Mouse (Mus musculus): ENCODE data around the gene Fbn1. TPM values are rescaled to one million over a fixed set of nuclear protein-coding genes. Genes with fewer than 3 reads are reported as not detected.

Gene Fbn1
- total and polyA plus RNA-seq, 3 experiments = 0.04 to 0.17 (median 0.09) TPM

DNA sequence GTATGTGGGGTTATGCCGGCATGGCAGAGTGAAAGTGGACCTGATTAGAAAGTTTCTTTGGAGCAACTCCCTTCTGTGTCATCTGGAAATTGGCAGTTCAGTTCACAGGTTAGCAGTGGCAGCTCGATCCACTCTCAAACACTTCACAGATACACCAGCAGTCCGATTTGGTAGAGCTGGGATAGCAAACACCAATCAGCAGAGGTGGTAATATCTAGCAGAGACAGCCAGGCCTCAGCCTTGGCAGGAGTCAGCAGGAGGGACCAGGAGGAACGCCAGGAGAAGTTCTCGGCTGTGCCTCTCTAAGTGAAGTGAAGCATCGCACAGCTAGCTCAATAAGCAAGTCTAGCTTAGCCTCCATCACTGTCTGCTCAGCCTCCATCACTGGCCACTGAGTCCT, 74.3 kb downstream of the Fbn1 start:
- no peak overlapping the region for H3K4me2 ChIP-seq (ENCODE audit: insufficient read depth, low read depth, poor library complexity, severe bottlenecking)

GRCm38 (mm10) chr2:125431491-125431890, 76.3 kb downstream of the Fbn1 start:
- no peaks in the 10 kb centered on the region for H3K9me3 ChIP-seq (replicated peaks; ENCODE audit: low read length)
- TF ChIP-seq MAFK (IDR thresholded peaks at IDR 0.05; ENCODE audit: insufficient replicate concordance, low read length) (no peak), CHD2 (IDR thresholded peaks at IDR 0.05; ENCODE audit: low read length) (no peak), MAX (IDR thresholded peaks at IDR 0.05; ENCODE audit: low read length) (no peak), MEF2A (IDR thresholded peaks at IDR 0.05; ENCODE audit: borderline replicate concordance, low read depth, low read length) (no peak)
- dilution Hi-C loops (cut with MboI; ENCODE audit: extremely low pct_ligation_motif_present, extremely low pct_unique_long_range_greater_than_20kb, low sequenced_read_pairs) (no loop called here), in situ Hi-C loops (cut with MboI; ENCODE audit: low pct_ligation_motif_present, low pct_unique_long_range_greater_than_20kb, low sequenced_read_pairs) (no loop called here)
- no peak overlapping the region for H3K4me3 ChIP-seq (replicated peaks in 1 of 3; ENCODE audit: low read depth in 2 of 3, low read length in 2 of 3, poor library complexity in 1 of 3)
- H3K4me1 ChIP-seq (ENCODE audit: control insufficient read depth in 1 of 2, insufficient read depth in 2 of 2) = peaks cover 0 to 5% of the 10 kb centered on the region in 2 experiments; a peak in 1 of 4 replicates
- H3K79me2 ChIP-seq (replicated peaks; ENCODE audit: control insufficient read depth, extremely low read depth, insufficient read depth, poor library complexity, severe bottlenecking) = no peaks in the 10 kb centered on the region
- H3K27me3 ChIP-seq (replicated peaks) = peaks cover 1% of the 10 kb centered on the region
- no peaks in the 10 kb centered on the region for H3K36me3 ChIP-seq (replicated peaks in 1 of 2; ENCODE audit: control insufficient read depth in 1 of 2, insufficient read depth in 1 of 2, low read length in 1 of 2)
- H3K27ac ChIP-seq (ENCODE audit: insufficient read depth, low read depth) = no peak overlapping the region
- H3K9ac ChIP-seq (ENCODE audit: insufficient read depth, low read depth) = no peak overlapping the region
- no peak overlapping the region for H3K4me2 ChIP-seq (ENCODE audit: insufficient read depth, low read depth, poor library complexity, severe bottlenecking)
- DNase-seq (ENCODE audit: extremely low read depth) = no peak

More for the DNA sequence above, 74.3 kb downstream of the Fbn1 start:
- in situ Hi-C loops (cut with MboI; ENCODE audit: low pct_ligation_motif_present, low pct_unique_long_range_greater_than_20kb, low sequenced_read_pairs) (no loop called here), dilution Hi-C loops (cut with MboI; ENCODE audit: extremely low pct_ligation_motif_present, extremely low pct_unique_long_range_greater_than_20kb, low sequenced_read_pairs) (no loop called here)
- Histone ChIP-seq H3K4me1 (ENCODE audit: control insufficient read depth in 1 of 2, insufficient read depth in 2 of 2) (peaks cover 0 to 5% of the 10 kb centered on the region in 2 experiments; a peak in 1 of 4 replicates), H3K79me2 (replicated peaks; ENCODE audit: control insufficient read depth, extremely low read depth, insufficient read depth, poor library complexity, severe bottlenecking) (no peaks in the 10 kb centered on the region), H3K9ac (ENCODE audit: insufficient read depth, low read depth) (no peak overlapping the region), H3K36me3 (replicated peaks in 1 of 2; ENCODE audit: control insufficient read depth in 1 of 2, insufficient read depth in 1 of 2, low read length in 1 of 2) (no peaks in the 10 kb centered on the region), H3K27me3 (replicated peaks) (peaks cover 1% of the 10 kb centered on the region), H3K27ac (ENCODE audit: insufficient read depth, low read depth) (no peak overlapping the region), H3K9me3 (replicated peaks; ENCODE audit: low read length) (no peaks in the 10 kb centered on the region), H3K4me3 (replicated peaks in 1 of 3; ENCODE audit: low read depth in 2 of 3, low read length in 2 of 3, poor library complexity in 1 of 3) (no peak overlapping the region)
- no peak for DNase-seq (ENCODE audit: extremely low read depth)
- TF ChIP-seq CTCF (conservative IDR thresholded peaks at IDR 0.05 in 1 of 2, IDR thresholded peaks at IDR 0.05 in 1 of 2; ENCODE audit: low read depth in 2 of 2, low read length in 2 of 2) (no peak), TBP (conservative IDR thresholded peaks at IDR 0.05; ENCODE audit: low read depth, low read length) (no peak), TCF12 (IDR thresholded peaks at IDR 0.05; ENCODE audit: low read depth, low read length) (no peak), HCFC1 (IDR thresholded peaks at IDR 0.05; ENCODE audit: low read depth, low read length) (no peak), EP300 (IDR thresholded peaks at IDR 0.05; ENCODE audit: low read length) (no peak), JUND (conservative IDR thresholded peaks at IDR 0.05; ENCODE audit: low read depth, low read length) (no peak)

GRCm38 (mm10) chr2:125428811-125429438, 78.9 kb downstream of the Fbn1 start:
- in situ Hi-C loops (cut with MboI; ENCODE audit: low pct_ligation_motif_present, low pct_unique_long_range_greater_than_20kb, low sequenced_read_pairs) (no loop called here), dilution Hi-C loops (cut with MboI; ENCODE audit: extremely low pct_ligation_motif_present, extremely low pct_unique_long_range_greater_than_20kb, low sequenced_read_pairs) (no loop called here)
- H3K9me3 ChIP-seq (replicated peaks; ENCODE audit: low read length) = no peaks in the 10 kb centered on the region
- H3K4me1 ChIP-seq (ENCODE audit: control insufficient read depth in 1 of 2, insufficient read depth in 2 of 2) = no peaks in the 10 kb centered on the region
- no peak overlapping the region for H3K27ac ChIP-seq (ENCODE audit: insufficient read depth, low read depth)
- no peak overlapping the region for H3K4me2 ChIP-seq (ENCODE audit: insufficient read depth, low read depth, poor library complexity, severe bottlenecking)
- H3K79me2 ChIP-seq (replicated peaks; ENCODE audit: control insufficient read depth, extremely low read depth, insufficient read depth, poor library complexity, severe bottlenecking) = no peaks in the 10 kb centered on the region
- no peak overlapping the region for H3K9ac ChIP-seq (ENCODE audit: insufficient read depth, low read depth)
- H3K27me3 ChIP-seq (replicated peaks) = peaks cover 1% of the 10 kb centered on the region
- DNase-seq (ENCODE audit: extremely low read depth) = no peak
- TF ChIP-seq MEF2A (IDR thresholded peaks at IDR 0.05; ENCODE audit: borderline replicate concordance, low read depth, low read length) = no peak
- TF ChIP-seq CHD1 (IDR thresholded peaks at IDR 0.05; ENCODE audit: low read depth, low read length) = no peak
- TF ChIP-seq JUN (IDR thresholded peaks at IDR 0.05; ENCODE audit: insufficient read depth, low read depth, low read length) = no peak
- TF ChIP-seq GABPA (IDR thresholded peaks at IDR 0.05; ENCODE audit: insufficient replicate concordance, low read depth, low read length) = no peak
- TF ChIP-seq ZC3H11A (IDR thresholded peaks at IDR 0.05; ENCODE audit: low read depth, low read length) = no peak
- TF ChIP-seq ZKSCAN1 (IDR thresholded peaks at IDR 0.05; ENCODE audit: borderline replicate concordance, low read depth, low read length) = no peak
- TF ChIP-seq UBTF (IDR thresholded peaks at IDR 0.05; ENCODE audit: low read depth, low read length) = no peak
- no peak for TF ChIP-seq TBP (conservative IDR thresholded peaks at IDR 0.05; ENCODE audit: low read depth, low read length)
- TF ChIP-seq CTCF (conservative IDR thresholded peaks at IDR 0.05 in 1 of 2, IDR thresholded peaks at IDR 0.05 in 1 of 2; ENCODE audit: low read depth in 2 of 2, low read length in 2 of 2) = no peak
- no peak for TF ChIP-seq MXI1 (IDR thresholded peaks at IDR 0.05; ENCODE audit: low read depth, low read length)
- no peak for TF ChIP-seq ELF1 (IDR thresholded peaks at IDR 0.05; ENCODE audit: low read depth, low read length)
- no peak overlapping the region for H3K4me3 ChIP-seq (replicated peaks in 1 of 3; ENCODE audit: low read depth in 2 of 3, low read length in 2 of 3, poor library complexity in 1 of 3)
- no peaks in the 10 kb centered on the region for H3K36me3 ChIP-seq (replicated peaks in 1 of 2; ENCODE audit: control insufficient read depth in 1 of 2, insufficient read depth in 1 of 2, low read length in 1 of 2)
